Mouse (Mus musculus): ENCODE measurements at regions not wholly inside any gene's neighbourhood (a gene's known extent, or its start where the extent isn't known, plus 50 kb on each side); places are given as distances from the start of the nearest gene placed in this dataset.

GRCm38 (mm10) chr15:59954345-59954744 is 62.1 kb downstream of the 4933412E24Rik start:
- H3K27me3 ChIP-seq (ENCODE audit: control insufficient read depth in 1 of 2, insufficient read depth in 2 of 2, low read length in 2 of 2), result no peaks in the 10 kb centered on the region
- H3K9ac ChIP-seq (ENCODE audit: control insufficient read depth, low read depth, low read length, poor library complexity, severe bottlenecking), result no peak overlapping the region
- TF ChIP-seq ZNF384 (IDR thresholded peaks at IDR 0.05; ENCODE audit: low read depth, low read length), result no peak
- no peak for TF ChIP-seq UBTF (IDR thresholded peaks at IDR 0.05; ENCODE audit: borderline replicate concordance, insufficient read depth, low read depth, low read length)
- H3K36me3 ChIP-seq (ENCODE audit: control insufficient read depth in 1 of 2, insufficient read depth in 2 of 2, low read length in 2 of 2), result peaks cover 0 to 4% of the 10 kb centered on the region in 2 experiments; a peak in 2 of 4 replicates
- H3K4me1 ChIP-seq (ENCODE audit: control insufficient read depth in 1 of 2, insufficient read depth in 2 of 2, low read length in 2 of 2), result no peaks in the 10 kb centered on the region
- H3K4me3 ChIP-seq (ENCODE audit: control insufficient read depth in 1 of 2, insufficient read depth in 1 of 2, low read depth in 2 of 2, low read length in 2 of 2), result no peak overlapping the region
- H3K9me3 ChIP-seq (replicated peaks; ENCODE audit: insufficient read depth, low read length), result no peaks in the 10 kb centered on the region
- DNase-seq (ENCODE audit: low read depth, low spot score), result no peak
- H3K27ac ChIP-seq (ENCODE audit: control insufficient read depth, low read depth, low read length), result no peak overlapping the region
- no peaks in the 10 kb centered on the region for H3K79me2 ChIP-seq (ENCODE audit: control insufficient read depth, insufficient read depth, low read length, poor library complexity)

- TF ChIP-seq POLR2AphosphoS5 (IDR thresholded peaks at IDR 0.05; ENCODE audit: borderline replicate concordance, low read depth, low read length) (no peak), MYB (IDR thresholded peaks at IDR 0.05; ENCODE audit: low read depth, low read length) (no peak), NRF1 (IDR thresholded peaks at IDR 0.05; ENCODE audit: insufficient read depth, low read depth, low read length, poor library complexity, severe bottlenecking) (no peak), RCOR1 (IDR thresholded peaks at IDR 0.05; ENCODE audit: low read depth, low read length) (no peak), JUND (IDR thresholded peaks at IDR 0.05; ENCODE audit: low read depth, low read length) (no peak), ZNF384 (IDR thresholded peaks at IDR 0.05; ENCODE audit: low read depth, low read length) (no peak), ZKSCAN1 (IDR thresholded peaks at IDR 0.05; ENCODE audit: low read depth, low read length) (no peak), ZMIZ1 (IDR thresholded peaks at IDR 0.05; ENCODE audit: low read depth, low read length) (no peak), E2F4 (IDR thresholded peaks at IDR 0.05; ENCODE audit: borderline replicate concordance, low read depth, low read length) (no peak), HCFC1 (IDR thresholded peaks at IDR 0.05; ENCODE audit: low read depth, low read length) (no peak), MAFK (IDR thresholded peaks at IDR 0.05; ENCODE audit: borderline replicate concordance, low read depth, low read length) (no peak), CTCF (IDR thresholded peaks at IDR 0.05 in 2 of 3, conservative IDR thresholded peaks at IDR 0.05 in 1 of 3; ENCODE audit: control insufficient read depth in 1 of 3, insufficient read depth in 1 of 3, low read depth in 2 of 3, low read length in 3 of 3, poor library complexity in 1 of 3, severe bottlenecking in 1 of 3) (no peak), RAD21 (IDR thresholded peaks at IDR 0.05; ENCODE audit: low read depth, low read length) (no peak), CHD1 (IDR thresholded peaks at IDR 0.05; ENCODE audit: low read depth, low read length) (no peak)
- no peaks in the 10 kb centered on the region for H3K79me2 ChIP-seq (ENCODE audit: control insufficient read depth, insufficient read depth, low read length, poor library complexity)
- H3K9me3 ChIP-seq (replicated peaks; ENCODE audit: insufficient read depth, low read length), result no peaks in the 10 kb centered on the region
Observed at GRCm38 (mm10) chr15:59953857-59954256, 62.6 kb downstream of the 4933412E24Rik start.

More at GRCm38 (mm10) chr15:59953857-59954256, 62.6 kb downstream of the 4933412E24Rik start:
- Histone ChIP-seq H3K9ac (ENCODE audit: control insufficient read depth, low read depth, low read length, poor library complexity, severe bottlenecking) (no peak overlapping the region), H3K36me3 (ENCODE audit: control insufficient read depth in 1 of 2, insufficient read depth in 2 of 2, low read length in 2 of 2) (peaks cover 0 to 4% of the 10 kb centered on the region in 2 experiments; a peak in 2 of 4 replicates), H3K4me3 (ENCODE audit: control insufficient read depth in 1 of 2, insufficient read depth in 1 of 2, low read depth in 2 of 2, low read length in 2 of 2) (no peak overlapping the region), H3K4me1 (ENCODE audit: control insufficient read depth in 1 of 2, insufficient read depth in 2 of 2, low read length in 2 of 2) (no peaks in the 10 kb centered on the region), H3K27ac (ENCODE audit: control insufficient read depth, low read depth, low read length) (no peak overlapping the region), H3K27me3 (ENCODE audit: control insufficient read depth in 1 of 2, insufficient read depth in 2 of 2, low read length in 2 of 2) (no peaks in the 10 kb centered on the region)
- DNase-seq (ENCODE audit: low read depth, low spot score), result no peak

All from MEL (cell line).